Mouse (Mus musculus) ES-E14 (cell line): ENCODE data around the gene Il18.

Experiments used
- CHD2 ChIP-seq: IDR thresholded peaks from 2 replicates; pipeline ENCODE4 v1.6.1; 2014; ENCODE audit warnings: mild to moderate bottlenecking, low read depth, low read length, inconsistent platforms
- HCFC1 ChIP-seq: IDR thresholded peaks from 2 replicates; pipeline ENCODE4 v1.6.1; 2012; ENCODE audit warnings: low read length, inconsistent platforms, borderline replicate concordance; ENCODE audit not compliant: insufficient read depth
- ZC3H11A ChIP-seq: IDR thresholded peaks from 2 replicates; pipeline ENCODE4 v1.6.1; 2012; ENCODE audit warnings: low read depth, mild to moderate bottlenecking, inconsistent platforms, low read length, borderline replicate concordance

DNA sequence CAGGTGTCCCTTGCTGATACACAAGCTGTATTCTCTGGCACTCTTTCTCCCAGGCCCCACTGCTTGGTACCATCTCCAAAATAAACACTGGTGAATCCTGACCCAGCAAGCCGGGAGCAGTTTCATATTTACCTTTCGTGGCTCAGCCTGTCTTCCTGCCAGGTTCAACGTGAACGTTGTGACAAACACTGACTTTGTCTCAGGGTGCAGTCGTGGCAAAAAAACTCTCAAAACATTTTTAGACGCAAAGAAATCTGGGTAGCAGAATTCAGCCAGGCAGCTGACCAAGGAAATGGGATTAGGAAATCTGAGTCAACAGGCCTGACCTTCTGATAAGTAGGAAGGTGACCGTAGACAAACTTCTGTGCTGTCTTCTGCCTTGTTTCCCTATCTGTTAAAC, 47.1 kb upstream of the Il18 start:
- TF ChIP-seq CHD2 = no peak
- TF ChIP-seq ZC3H11A = no peak
- TF ChIP-seq HCFC1 = no peak
